Mouse (Mus musculus) urinary bladder, postnatal 4 days (tissue): Measurements from ENCODE around the gene Pla2g2c.

Experiments
- DNase-seq, 2 experiments: peaks; one replicate each; pipeline ENCODE4 v3.0.0; 2021 to 2022; ENCODE audit warnings: low spot score in 2 of 2

The Pla2g2c gene

GRCm38 (mm10) chr4:138752603-138753002 lies 28.0 kb downstream of the Pla2g2c start:
- no peak for DNase-seq

GRCm38 (mm10) chr4:138753608-138754007 lies 29.0 kb downstream of the Pla2g2c start:
- no peak for DNase-seq

GRCm38 (mm10) chr4:138754432-138754831 lies 29.8 kb downstream of the Pla2g2c start:
- DNase-seq = no peak

- no peak for DNase-seq
These were observed 30.8 kb downstream of the Pla2g2c start for GRCm38 (mm10) chr4:138755439-138755838.

GRCm38 (mm10) chr4:138755983-138756382 lies 31.4 kb downstream of the Pla2g2c start:
- no peak for DNase-seq

- DNase-seq = no peak
These were observed 32.8 kb downstream of the Pla2g2c start, which contains the start of gene Pla2g2f for GRCm38 (mm10) chr4:138757416-138757815. TSS of gene Pla2g2f (minus strand) at chr4:138757626.

GRCm38 (mm10) chr4:138762266-138762665 lies 37.7 kb downstream of the Pla2g2c start:
- DNase-seq = no peak

GRCm38 (mm10) chr4:138771970-138772369 lies 47.4 kb downstream of the Pla2g2c start:
- no peak for DNase-seq

- no peak for DNase-seq
These were observed 47.8 kb downstream of the Pla2g2c start for GRCm38 (mm10) chr4:138772386-138772785.

GRCm38 (mm10) chr4:138775435-138775834 lies 50.8 kb downstream of the Pla2g2c start, which contains the start of gene Pla2g2d:
TSS of gene Pla2g2d (plus strand) at chr4:138775735.
- no peak for DNase-seq

- DNase-seq = no peak
These were observed 53.1 kb downstream of the Pla2g2c start for GRCm38 (mm10) chr4:138777417-138778407.

- no peak for DNase-seq
These were observed 55.7 kb downstream of the Pla2g2c start for GRCm38 (mm10) chr4:138780300-138780699.

- DNase-seq = no peak
These were observed 57.5 kb downstream of the Pla2g2c start for GRCm38 (mm10) chr4:138782098-138782497.

GRCm38 (mm10) chr4:138785721-138786120 lies 61.1 kb downstream of the Pla2g2c start:
- DNase-seq = no peak

GRCm38 (mm10) chr4:138786141-138786540 lies 61.5 kb downstream of the Pla2g2c start:
- no peak for DNase-seq

GRCm38 (mm10) chr4:138788381-138788780 lies 63.8 kb downstream of the Pla2g2c start:
- no peak for DNase-seq

- DNase-seq = no peak
These were observed 66.9 kb downstream of the Pla2g2c start for GRCm38 (mm10) chr4:138791452-138791851.

- DNase-seq = no peak
These were observed 68.0 kb downstream of the Pla2g2c start for GRCm38 (mm10) chr4:138792599-138792998.

- no peak for DNase-seq
These were observed 68.7 kb downstream of the Pla2g2c start for GRCm38 (mm10) chr4:138793276-138793675.

GRCm38 (mm10) chr4:138794344-138794743 lies 69.8 kb downstream of the Pla2g2c start:
- no peak for DNase-seq
